In genomic region chr12:83572717-83573116, GRCm38 (mm10) we compare ENCODE assay signal across 27 mouse cellular contexts. TPM values are rescaled to one million over a fixed set of nuclear protein-coding genes. Genes with fewer than 3 reads are reported as not detected.
DNase-seq lines count a peak whose midpoint lies in the region; ATAC-seq and TF ChIP-seq lines count a peak whose summit lies in the region.
"Had no signal": no experiment of that assay in that cellular context is flagged by ENCODE, and none has a peak within 500 bp of the region (broad histone marks: within the 10 kb centered on the region; RNA-seq: fewer than 3 reads in every experiment).

No protein-coding gene starts in this region.

- no peaks in the 10 kb centered on the region for H3K27me3 ChIP-seq in kidney, postnatal 0 days (ENCODE audit: insufficient read depth, low read length)
- H3K27me3 ChIP-seq: CH12.LX; embryonic facial prominence, embryonic 13.5 days; embryonic facial prominence, embryonic 15.5 days; forebrain, embryonic 12.5 days had no signal

- H3K4me3 ChIP-seq in kidney, postnatal 0 days (replicated peaks; ENCODE audit: low read depth, low read length) = no peak overlapping the region
- H3K4me3 ChIP-seq: embryonic facial prominence, embryonic 13.5 days; embryonic facial prominence, embryonic 15.5 days; erythroblast, embryonic 14.5 days; forebrain, embryonic 10.5 days; forebrain, embryonic 12.5 days had no signal

- no peak overlapping the region for H3K9ac ChIP-seq in kidney, postnatal 0 days (ENCODE audit: low read depth, low read length)
- H3K9ac ChIP-seq: embryonic facial prominence, embryonic 13.5 days; embryonic facial prominence, embryonic 15.5 days; forebrain, embryonic 12.5 days had no signal

- no peak for TF ChIP-seq CTCF in kidney, postnatal 0 days (IDR thresholded peaks at IDR 0.05; ENCODE audit: low read depth)

- intact Hi-C loops in heart, postnatal 14 days (cut with DNase I) = no loop called here

- ATAC-seq in kidney, postnatal 0 days (replicated peaks; ENCODE audit: low FRiP score, low read depth) = no peak
- no peak for ATAC-seq in cerebellum, adult (ENCODE audit: insufficient number of reproducible peaks, low FRiP score, low TSS enrichment)
- ATAC-seq: CD4-positive, CD25-positive, alpha-beta regulatory T cell, adult 4 months; forebrain, embryonic 14.5 days; forebrain, embryonic 16.5 days had no signal

- no peaks in the 10 kb centered on the region for H3K4me1 ChIP-seq in kidney, postnatal 0 days (replicated peaks; ENCODE audit: insufficient read depth, low read length)
- H3K4me1 ChIP-seq: embryonic facial prominence, embryonic 13.5 days; embryonic facial prominence, embryonic 15.5 days; forebrain, embryonic 10.5 days; forebrain, embryonic 12.5 days had no signal

- no peaks in the 10 kb centered on the region for H3K9me3 ChIP-seq in kidney, postnatal 0 days (replicated peaks; ENCODE audit: low read length)
- H3K9me3 ChIP-seq: embryonic facial prominence, embryonic 13.5 days; embryonic facial prominence, embryonic 15.5 days; forebrain, embryonic 10.5 days; forebrain, embryonic 12.5 days had no signal

- no peak overlapping the region for H3K4me2 ChIP-seq in kidney, postnatal 0 days (ENCODE audit: low read length)
- H3K4me2 ChIP-seq: embryonic facial prominence, embryonic 13.5 days; embryonic facial prominence, embryonic 15.5 days; forebrain, embryonic 12.5 days had no signal

- peak overlapping the region; percentile 58; the same call in 1 of the 2 replicates for H3K27ac ChIP-seq in kidney, postnatal 0 days
- H3K27ac ChIP-seq: embryonic facial prominence, embryonic 13.5 days; embryonic facial prominence, embryonic 15.5 days; forebrain, embryonic 10.5 days; forebrain, embryonic 12.5 days had no signal

- WGBS in kidney, postnatal 0 days = 65% methylated on average over 5 of the region's 5 CpGs

- DNase-seq in kidney, postnatal 0 days (ENCODE audit: low spot score) = peak; percentile 57
- DNase-seq in kidney, adult 8-10 months = no peak
- peak; percentile 23 to 46 for DNase-seq in kidney, postnatal 4 days
- no peak for DNase-seq in kidney, adult 18-20 months
- DNase-seq in ES-CJ7 (ENCODE audit: low read depth, low spot score) = peak; percentile 51
- peak; percentile 44 for DNase-seq in ZHBTc4 (ENCODE audit: low read depth, low spot score)
- no peak for DNase-seq in heart, postnatal 14 days
- DNase-seq: adrenal gland, adult 2 months; adrenal gland, postnatal 10 days; adrenal gland, postnatal 25 days; B cell, adult 2 months; cerebellum, adult 11-12 months; cerebellum, adult 2 months; cerebellum, adult 9-10 months; cerebellum, postnatal 10 days; cerebellum, postnatal 25 days; embryo, embryonic 11 days had no signal

- peaks cover 36% of the 10 kb centered on the region for H3K36me3 ChIP-seq in kidney, postnatal 0 days (ENCODE audit: insufficient read depth, low read length)

RNA-seq across cellular contexts. Expression of gene Zfyve1, which starts 24.3 kb away (rescaled TPM):
- 11.9 and 14.0 TPM in 2 replicates for polyA plus RNA-seq in kidney, postnatal 0 days (2015; fragmentation: Nextera tagmentation; extraction: Ambion mirVana)
- 10 to 100 TPM; 17.9 to 18.4 TPM for total RNA-seq in heart, postnatal 14 days (2021)

RNA-seq across cellular contexts. Expression of gene Dcaf4, which starts 52.5 kb away (rescaled TPM):
- polyA plus RNA-seq in kidney, postnatal 0 days (2015; fragmentation: Nextera tagmentation; extraction: Ambion mirVana) = 19.8 and 20.6 TPM in 2 replicates
- total RNA-seq in heart, postnatal 14 days (2021) = 10 to 100 TPM; 15.7 to 18.3 TPM

RNA-seq across cellular contexts. Expression of gene Rbm25, which starts 58.3 kb away (rescaled TPM):
- 196 and 199 TPM in 2 replicates for polyA plus RNA-seq in kidney, postnatal 0 days (2015; fragmentation: Nextera tagmentation; extraction: Ambion mirVana)
- 10 to 100 TPM; 63.9 to 71.8 TPM for total RNA-seq in heart, postnatal 14 days (2021)

Comparison
In these comparisons a context has a peak if more than half of its experiments do, and no peak if none do; other contexts are left out.
1. DNase-seq: peak in kidney, postnatal 0 days (single experiment), kidney, postnatal 4 days (2 of 2), ES-CJ7 (single experiment) and ZHBTc4 (single experiment); none in kidney, adult 8-10 months (0 of 2), kidney, adult 18-20 months (single experiment) and heart, postnatal 14 days (0 of 2).